Mouse (Mus musculus): Measurements from ENCODE around the gene Mdp1.

- no peak for TF ChIP-seq CTCF (IDR thresholded peaks at IDR 0.05)
- no peak for TF ChIP-seq EP300 (IDR thresholded peaks at IDR 0.05)
Observed at GRCm38 (mm10) chr14:55615876-55616275, 44.4 kb downstream of the Mdp1 start.
